Mouse (Mus musculus): ENCODE measurements around the gene Maml1. TPM values are rescaled to one million over a fixed set of nuclear protein-coding genes. Genes with fewer than 3 reads are reported as not detected.
A peak's percentile ranks its signal among the peaks of the same experiment; 100 is the strongest.

Maml1 gene
- polyA plus RNA-seq, 1 experiment: 12.6 TPM

GRCm38 (mm10) chr11:50222559-50223276, 69.4 kb downstream of the Maml1 start:
- H3K4me1 ChIP-seq (ENCODE audit: control insufficient read depth, insufficient read depth, insufficient read length, low read length): peaks cover 24% of the 10 kb centered on the region
- no peaks in the 10 kb centered on the region for H3K27me3 ChIP-seq (ENCODE audit: control insufficient read depth, insufficient read depth, low read length)
- WGBS: 29% methylated on average over 7 of the region's 7 CpGs
- 0 out of 2 replicates have a peak overlapping the region, but pooled peaks have one; percentile 7 for H3K27ac ChIP-seq (ENCODE audit: insufficient read depth, low read depth, low read length)
- peak overlapping the region; percentile 2 for H3K4me3 ChIP-seq (ENCODE audit: low read depth, low read length)
- TF ChIP-seq CTCF (IDR thresholded peaks at IDR 0.05; ENCODE audit: extremely low read depth, insufficient read length, insufficient replicate concordance, low read depth, low read length) (no peak), POLR2A (IDR thresholded peaks at IDR 0.05; ENCODE audit: low read depth, low read length) (no peak)
- H3K36me3 ChIP-seq (ENCODE audit: control insufficient read depth, insufficient read depth, low read length): no peaks in the 10 kb centered on the region

DNA sequence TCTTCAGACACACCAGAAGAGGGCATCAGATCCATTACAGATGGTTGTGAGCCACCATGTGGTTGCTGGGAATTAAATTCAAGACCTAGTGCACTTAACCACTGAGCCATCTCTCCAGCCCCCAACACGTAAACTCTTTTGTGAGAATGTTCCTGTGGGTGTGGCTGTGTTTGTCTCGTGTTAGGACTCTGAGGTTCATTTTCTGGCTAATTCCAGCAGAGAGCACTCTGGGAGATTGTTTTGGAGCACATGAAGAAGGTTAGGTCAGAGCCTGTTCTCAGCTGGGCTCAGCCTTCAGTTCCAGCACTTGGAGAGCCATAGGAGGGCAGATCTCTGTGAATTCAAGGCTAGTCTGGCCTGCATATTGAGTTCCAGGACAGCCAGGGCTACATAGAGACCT, 72.3 kb downstream of the Maml1 start:
- TF ChIP-seq CTCF (IDR thresholded peaks at IDR 0.05; ENCODE audit: extremely low read depth, insufficient read length, insufficient replicate concordance, low read depth, low read length): no peak
- TF ChIP-seq POLR2A (IDR thresholded peaks at IDR 0.05; ENCODE audit: low read depth, low read length): no peak

DNA sequence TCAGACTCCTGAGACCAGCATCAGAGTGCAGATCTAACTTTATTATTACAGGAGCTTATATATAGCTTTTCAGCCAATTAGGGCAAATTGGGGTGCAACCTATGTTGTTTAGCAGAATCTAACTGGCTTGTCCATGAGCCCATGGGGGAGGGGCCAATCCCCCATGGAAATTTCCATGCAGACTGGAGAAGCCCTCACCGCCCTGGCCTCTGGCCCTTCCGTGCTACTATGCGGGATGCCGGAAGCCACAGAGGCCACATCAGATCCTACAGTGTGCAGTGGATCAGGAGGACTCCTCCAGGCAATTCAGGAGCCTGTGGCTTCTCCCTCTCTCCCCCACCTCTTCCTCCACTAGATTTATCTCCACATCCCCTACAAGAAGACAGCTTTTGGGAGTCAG, 74.3 kb downstream of the Maml1 start:
- no peak for TF ChIP-seq CTCF (IDR thresholded peaks at IDR 0.05; ENCODE audit: extremely low read depth, insufficient read length, insufficient replicate concordance, low read depth, low read length)
- TF ChIP-seq POLR2A (IDR thresholded peaks at IDR 0.05; ENCODE audit: low read depth, low read length): no peak
- WGBS: 59% methylated on average over 4 of the region's 4 CpGs
- H3K4me1 ChIP-seq (ENCODE audit: control insufficient read depth, insufficient read depth, insufficient read length, low read length): peaks cover 17% of the 10 kb centered on the region
- no peaks in the 10 kb centered on the region for H3K36me3 ChIP-seq (ENCODE audit: control insufficient read depth, insufficient read depth, low read length)
- 0 out of 2 replicates have a peak overlapping the region, but pooled peaks have one; percentile 8 for H3K27ac ChIP-seq (ENCODE audit: insufficient read depth, low read depth, low read length)
- H3K27me3 ChIP-seq (ENCODE audit: control insufficient read depth, insufficient read depth, low read length): no peaks in the 10 kb centered on the region
- no peak overlapping the region for H3K4me3 ChIP-seq (ENCODE audit: low read depth, low read length)

More for the DNA sequence above, 72.3 kb downstream of the Maml1 start:
- H3K27me3 ChIP-seq (ENCODE audit: control insufficient read depth, insufficient read depth, low read length): no peaks in the 10 kb centered on the region
- WGBS: 39% methylated on average over 2 of the region's 2 CpGs
- no peak overlapping the region for H3K4me3 ChIP-seq (ENCODE audit: low read depth, low read length)
- no peak overlapping the region for H3K27ac ChIP-seq (ENCODE audit: insufficient read depth, low read depth, low read length)
- H3K4me1 ChIP-seq (ENCODE audit: control insufficient read depth, insufficient read depth, insufficient read length, low read length): peaks cover 10% of the 10 kb centered on the region
- no peaks in the 10 kb centered on the region for H3K36me3 ChIP-seq (ENCODE audit: control insufficient read depth, insufficient read depth, low read length)

GRCm38 (mm10) chr11:50216724-50217366, 75.3 kb downstream of the Maml1 start:
- TF ChIP-seq POLR2A (IDR thresholded peaks at IDR 0.05; ENCODE audit: low read depth, low read length) (no peak), CTCF (IDR thresholded peaks at IDR 0.05; ENCODE audit: extremely low read depth, insufficient read length, insufficient replicate concordance, low read depth, low read length) (no peak)
- no peaks in the 10 kb centered on the region for H3K27me3 ChIP-seq (ENCODE audit: control insufficient read depth, insufficient read depth, low read length)
- H3K27ac ChIP-seq (ENCODE audit: insufficient read depth, low read depth, low read length): no peak overlapping the region
- no peaks in the 10 kb centered on the region for H3K36me3 ChIP-seq (ENCODE audit: control insufficient read depth, insufficient read depth, low read length)
- H3K4me1 ChIP-seq (ENCODE audit: control insufficient read depth, insufficient read depth, insufficient read length, low read length): peaks cover 21% of the 10 kb centered on the region
- 65% methylated on average over 4 of the region's 4 CpGs for WGBS
- no peak overlapping the region for H3K4me3 ChIP-seq (ENCODE audit: low read depth, low read length)

- Histone ChIP-seq H3K4me1 (ENCODE audit: control insufficient read depth, insufficient read depth, insufficient read length, low read length) (peaks cover 25% of the 10 kb centered on the region), H3K36me3 (ENCODE audit: control insufficient read depth, insufficient read depth, low read length) (no peaks in the 10 kb centered on the region), H3K4me3 (ENCODE audit: low read depth, low read length) (no peak overlapping the region), H3K27ac (ENCODE audit: insufficient read depth, low read depth, low read length) (no peak overlapping the region), H3K27me3 (ENCODE audit: control insufficient read depth, insufficient read depth, low read length) (no peaks in the 10 kb centered on the region)
- no peak for TF ChIP-seq CTCF (IDR thresholded peaks at IDR 0.05; ENCODE audit: extremely low read depth, insufficient read length, insufficient replicate concordance, low read depth, low read length)
- no peak for TF ChIP-seq POLR2A (IDR thresholded peaks at IDR 0.05; ENCODE audit: low read depth, low read length)
- 83% methylated on average over 9 of the region's 9 CpGs for WGBS
These were observed 76.5 kb downstream of the Maml1 start for GRCm38 (mm10) chr11:50215633-50216032.

- no peak for TF ChIP-seq CTCF (IDR thresholded peaks at IDR 0.05; ENCODE audit: extremely low read depth, insufficient read length, insufficient replicate concordance, low read depth, low read length)
- TF ChIP-seq POLR2A (IDR thresholded peaks at IDR 0.05; ENCODE audit: low read depth, low read length): no peak
- 91% methylated on average over 6 of the region's 6 CpGs for WGBS
- no peaks in the 10 kb centered on the region for H3K36me3 ChIP-seq (ENCODE audit: control insufficient read depth, insufficient read depth, low read length)
These were observed 77.5 kb downstream of the Maml1 start for GRCm38 (mm10) chr11:50214631-50215030.

More at GRCm38 (mm10) chr11:50214631-50215030, 77.5 kb downstream of the Maml1 start:
- no peak overlapping the region for H3K4me3 ChIP-seq (ENCODE audit: low read depth, low read length)
- peaks cover 23% of the 10 kb centered on the region for H3K4me1 ChIP-seq (ENCODE audit: control insufficient read depth, insufficient read depth, insufficient read length, low read length)
- no peaks in the 10 kb centered on the region for H3K27me3 ChIP-seq (ENCODE audit: control insufficient read depth, insufficient read depth, low read length)
- no peak overlapping the region for H3K27ac ChIP-seq (ENCODE audit: insufficient read depth, low read depth, low read length)

All from small intestine, adult 2 months (tissue).